Mouse (Mus musculus) heart, adult 2 months (tissue): ENCODE measurements around the gene Tulp2.

Experiments
- CTCF ChIP-seq: fragments of 200-600 bp; IDR thresholded peaks from 2 replicates; pipeline ENCODE4 v1.8.1; 2022; ENCODE audit warnings: antibody characterized with exemption, mild to moderate bottlenecking, moderate library complexity
- POLR2A ChIP-seq: fragments of 200-500 bp; IDR thresholded peaks from 2 replicates; pipeline ENCODE4 v1.6.1; 2011; ENCODE audit warnings: mild to moderate bottlenecking, low read depth, low read length, control low read depth; ENCODE audit not compliant: insufficient read depth

DNA sequence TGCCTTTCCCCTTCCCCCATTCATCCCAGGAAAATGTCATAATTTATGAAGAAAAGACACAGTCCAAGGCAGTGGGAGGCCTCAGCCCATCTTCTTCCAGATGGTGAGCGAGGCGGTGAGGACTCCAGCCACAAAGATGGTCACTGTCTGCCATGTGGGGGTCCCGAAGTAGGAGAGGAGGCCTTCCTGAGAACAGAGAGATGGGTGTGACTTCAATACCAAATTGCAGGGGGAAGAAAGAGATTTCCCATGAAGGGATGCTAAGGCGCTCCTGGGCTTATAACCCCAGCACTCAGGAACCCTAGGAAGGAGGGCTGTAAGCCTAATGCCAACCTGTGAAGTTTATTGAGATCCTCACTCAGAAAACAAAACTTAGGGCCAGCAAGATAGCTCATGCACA lies 19.9 kb upstream of the Tulp2 start:
- no peak for TF ChIP-seq CTCF
- TF ChIP-seq POLR2A, result no peak
